Mouse (Mus musculus) embryonic fibroblast, embryonic 13.5 days (primary cell): ENCODE data around the gene Slc44a3. TPM values are rescaled to one million over a fixed set of nuclear protein-coding genes. Genes with fewer than 3 reads are reported as not detected.

Experiments used
- H3K27ac ChIP-seq: 2 replicates; pipeline ENCODE4 v1.5.1; 2012; ENCODE audit warnings: low read length, control low read depth, inconsistent platforms; ENCODE audit not compliant: insufficient read depth
- H3K4me1 ChIP-seq: 2 replicates; pipeline ENCODE4 v1.6.1; 2011; ENCODE audit warnings: low read length; ENCODE audit not compliant: control insufficient read depth, insufficient read depth
- H3K4me3 ChIP-seq: 2 replicates; pipeline ENCODE4 v1.5.1; 2011; ENCODE audit warnings: mild to moderate bottlenecking, control low read depth, low read length; ENCODE audit not compliant: insufficient read depth
- CTCF ChIP-seq: IDR thresholded peaks from 2 replicates; pipeline ENCODE4 v1.5.1; 2011; ENCODE audit warnings: mild to moderate bottlenecking, control low read depth, low read length, moderate library complexity, borderline replicate concordance; ENCODE audit not compliant: insufficient read depth
- POLR2A ChIP-seq: IDR thresholded peaks from 2 replicates; pipeline ENCODE4 v1.6.1; 2011; ENCODE audit warnings: low read depth, mild to moderate bottlenecking, control low read depth, low read length, moderate library complexity
- polyA plus RNA-seq: library from polyadenylated mRNA; stranded (reverse); fragments of >200 nt; gene quantifications from 2 replicates; pipeline ENCODE4 v1.2.4, GENCODE M21; 2011; ENCODE audit warnings: low read depth; ENCODE audit not compliant: missing spikeins, insufficient read length

The Slc44a3 gene
- polyA plus RNA-seq, 1 experiment, result not detected

DNA sequence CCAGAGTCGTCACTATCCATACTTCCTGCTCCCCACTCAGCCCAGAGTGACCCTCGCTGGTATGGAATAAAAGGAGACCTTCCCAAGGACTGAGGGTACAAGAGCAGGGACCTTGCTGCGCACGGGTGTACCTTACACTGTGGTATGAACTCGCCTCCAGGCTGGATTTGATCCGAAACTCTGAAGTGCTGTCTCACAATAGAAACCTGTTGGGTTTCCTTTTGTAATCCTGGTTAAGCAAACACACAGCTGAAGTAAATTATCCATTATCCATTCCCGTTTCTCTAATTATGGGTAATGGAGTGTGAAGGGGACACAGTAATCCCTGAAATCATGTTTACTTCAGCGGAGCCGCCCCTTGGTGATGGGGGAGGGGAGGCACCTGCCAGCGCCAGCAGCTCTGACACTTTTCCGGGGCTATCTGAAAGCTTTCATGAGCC lies 84.2 kb downstream of the Slc44a3 start:
- peaks cover 14% of the 10 kb centered on the region for H3K4me1 ChIP-seq
- H3K4me3 ChIP-seq, result no peak overlapping the region
- TF ChIP-seq CTCF, result no peak
- no peak for TF ChIP-seq POLR2A
- no peak overlapping the region for H3K27ac ChIP-seq

DNA sequence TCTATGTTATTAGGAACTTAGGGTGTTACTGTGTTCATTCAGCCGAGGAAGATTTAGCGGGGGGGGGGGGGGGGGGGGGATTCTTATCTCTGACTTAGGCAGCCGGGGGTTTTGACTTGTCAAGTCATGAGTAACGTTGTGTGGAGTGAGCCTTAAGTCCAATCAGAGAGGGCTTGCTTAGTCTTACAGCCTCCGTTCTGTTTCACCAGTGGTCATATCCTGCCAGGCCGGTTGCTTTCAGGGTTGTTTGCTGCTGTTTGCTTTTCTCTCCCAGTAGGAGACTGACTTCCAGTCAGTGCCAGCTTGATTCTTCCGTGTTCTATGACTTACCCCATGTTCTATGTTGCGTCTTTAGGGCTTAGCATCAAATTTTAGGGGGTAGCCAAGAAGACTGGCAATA lies 85.8 kb downstream of the Slc44a3 start:
- Histone ChIP-seq H3K4me1 (peaks cover 14% of the 10 kb centered on the region), H3K4me3 (no peak overlapping the region), H3K27ac (no peak overlapping the region)
- TF ChIP-seq POLR2A, result no peak
- TF ChIP-seq CTCF, result no peak

- no peak overlapping the region for H3K4me3 ChIP-seq
- H3K4me1 ChIP-seq, result peaks cover 11% of the 10 kb centered on the region
- TF ChIP-seq CTCF, result no peak
- TF ChIP-seq POLR2A, result no peak
- H3K27ac ChIP-seq, result no peak overlapping the region
Measured at GRCm38 (mm10) chr3:121444414-121444813, 87.8 kb downstream of the Slc44a3 start.

- no peak for TF ChIP-seq POLR2A
- H3K4me1 ChIP-seq, result peaks cover 11% of the 10 kb centered on the region
- H3K27ac ChIP-seq, result no peak overlapping the region
- no peak overlapping the region for H3K4me3 ChIP-seq
Measured at GRCm38 (mm10) chr3:121443861-121444271, 88.3 kb downstream of the Slc44a3 start.

DNA sequence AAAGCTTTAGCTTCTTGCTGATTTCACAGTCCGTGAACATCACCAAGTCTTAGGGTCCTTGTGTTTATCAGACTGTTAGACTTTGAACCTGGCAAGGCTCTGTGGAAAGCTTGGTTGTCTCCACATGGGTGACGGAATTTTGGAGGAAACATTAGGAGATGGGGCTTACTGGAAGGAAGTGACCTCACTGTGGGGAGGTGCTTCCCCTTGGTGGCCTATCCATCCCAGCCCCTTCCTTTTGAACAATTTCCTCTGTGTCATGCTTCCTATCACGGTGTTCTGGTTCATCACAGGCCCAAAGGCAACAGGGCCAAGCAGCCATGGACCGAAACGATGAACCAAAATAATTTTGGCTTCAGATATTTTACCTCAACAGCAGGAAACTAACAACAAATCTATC lies 89.9 kb downstream of the Slc44a3 start:
- H3K4me1 ChIP-seq, result peaks cover 6% of the 10 kb centered on the region
- no peak for TF ChIP-seq CTCF
- TF ChIP-seq POLR2A, result no peak
- no peak overlapping the region for H3K4me3 ChIP-seq
- H3K27ac ChIP-seq, result no peak overlapping the region

- no peak overlapping the region for H3K27ac ChIP-seq
- TF ChIP-seq CTCF (no peak), POLR2A (no peak)
- H3K4me3 ChIP-seq, result no peak overlapping the region
- H3K4me1 ChIP-seq, result peaks cover 6% of the 10 kb centered on the region
Measured at GRCm38 (mm10) chr3:121441504-121441903, 90.7 kb downstream of the Slc44a3 start.

GRCm38 (mm10) chr3:121439623-121440161 lies 92.5 kb downstream of the Slc44a3 start:
- no peak overlapping the region for H3K27ac ChIP-seq
- TF ChIP-seq POLR2A (no peak), CTCF (no peak)
- peaks cover 16% of the 10 kb centered on the region for H3K4me1 ChIP-seq
- no peak overlapping the region for H3K4me3 ChIP-seq

GRCm38 (mm10) chr3:121437996-121438395 lies 94.2 kb downstream of the Slc44a3 start:
- no peak for TF ChIP-seq POLR2A
- no peak for TF ChIP-seq CTCF
- peaks cover 18% of the 10 kb centered on the region for H3K4me1 ChIP-seq
- no peak overlapping the region for H3K27ac ChIP-seq
- no peak overlapping the region for H3K4me3 ChIP-seq

- no peak for TF ChIP-seq CTCF
- Histone ChIP-seq H3K4me3 (no peak overlapping the region), H3K27ac (no peak overlapping the region), H3K4me1 (peaks cover 22% of the 10 kb centered on the region)
Measured at GRCm38 (mm10) chr3:121437070-121437469, 95.1 kb downstream of the Slc44a3 start.

- no peak for TF ChIP-seq CTCF
- TF ChIP-seq POLR2A, result no peak
- Histone ChIP-seq H3K4me1 (peaks cover 24% of the 10 kb centered on the region), H3K4me3 (no peak overlapping the region)
Measured at GRCm38 (mm10) chr3:121435296-121435695, 96.9 kb downstream of the Slc44a3 start.

More at GRCm38 (mm10) chr3:121435296-121435695, 96.9 kb downstream of the Slc44a3 start:
- no peak overlapping the region for H3K27ac ChIP-seq
